Mouse (Mus musculus) gastrocnemius, adult 18-20 months (tissue): ENCODE measurements around the gene Il4i1. TPM values are rescaled to one million over a fixed set of nuclear protein-coding genes. Genes with fewer than 3 reads are reported as not detected.

ENCODE experiments used
- DNase-seq: peaks from one replicate; pipeline ENCODE4 v3.0.0; 2021; ENCODE audit warnings: low spot score
- long read RNA-seq, 2 experiments: library from polyadenylated mRNA; stranded (forward); transcript quantifications; one replicate each; pipeline ENCODE4 v2.0.0; 2021
- total RNA-seq, 2 experiments: library from RNA; stranded (reverse); gene quantifications; 2 replicates each; pipeline ENCODE4 v1.2.3; 2021

Il4i1 gene
- total RNA-seq: 1 to 10 TPM; 2.3 to 3.5 TPM
- long read RNA-seq, experiment 1, partial matches to known transcripts: 1 of 13 reads
- long read RNA-seq, experiment 1, other reads (novel, unspliced or antisense): 11 of 13 reads
- long read RNA-seq, experiment 2, partial matches to known transcripts: 0 of 4 reads
- long read RNA-seq, experiment 2, other reads (novel, unspliced or antisense): 4 of 4 reads

DNA sequence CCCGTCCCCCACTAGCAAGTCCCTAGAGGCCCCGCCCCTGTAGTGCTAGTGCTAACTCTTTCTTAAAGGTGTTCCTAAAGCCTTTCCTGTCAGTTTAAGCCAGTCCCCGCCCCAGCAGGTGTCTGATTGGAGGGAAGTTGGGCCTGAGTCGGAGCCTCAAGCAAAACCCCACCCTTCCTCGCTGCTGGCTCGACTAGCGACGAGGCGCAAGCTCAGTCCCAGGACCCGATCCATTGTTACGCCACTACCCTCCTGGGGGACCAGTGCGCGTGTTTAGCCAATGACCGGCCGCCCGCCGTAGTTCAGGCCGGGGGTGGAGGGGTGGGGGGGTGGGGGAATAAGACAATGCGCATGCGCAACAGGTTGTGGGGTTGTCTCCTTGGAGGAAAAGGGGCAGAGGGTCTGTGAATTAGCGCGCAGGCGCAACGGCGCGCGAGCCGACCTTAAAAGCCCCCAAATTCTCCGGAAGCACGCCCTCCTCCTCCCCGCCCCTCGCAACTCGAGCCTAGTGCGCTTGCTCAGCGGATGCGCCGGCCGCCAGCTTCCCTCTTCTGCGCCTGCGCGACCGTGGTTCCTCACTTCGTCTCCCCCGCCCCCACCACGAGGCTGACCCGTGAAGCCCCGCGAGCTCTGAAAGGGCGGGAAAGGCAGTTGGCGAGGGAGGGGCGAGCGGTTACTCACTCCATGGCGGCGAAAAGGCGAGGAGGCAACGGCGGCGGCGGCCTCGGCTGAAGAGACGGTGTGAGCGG lies at the start of gene Il4i1, which contains the start of gene Nup62:
TSS of gene Il4i1 (plus strand) at position 667 of the 749 bp plus-strand sequence.
TSS of gene Nup62 (plus strand) at position 368 of the 749 bp plus-strand sequence.
- DNase-seq: peak; percentile 98

DNA sequence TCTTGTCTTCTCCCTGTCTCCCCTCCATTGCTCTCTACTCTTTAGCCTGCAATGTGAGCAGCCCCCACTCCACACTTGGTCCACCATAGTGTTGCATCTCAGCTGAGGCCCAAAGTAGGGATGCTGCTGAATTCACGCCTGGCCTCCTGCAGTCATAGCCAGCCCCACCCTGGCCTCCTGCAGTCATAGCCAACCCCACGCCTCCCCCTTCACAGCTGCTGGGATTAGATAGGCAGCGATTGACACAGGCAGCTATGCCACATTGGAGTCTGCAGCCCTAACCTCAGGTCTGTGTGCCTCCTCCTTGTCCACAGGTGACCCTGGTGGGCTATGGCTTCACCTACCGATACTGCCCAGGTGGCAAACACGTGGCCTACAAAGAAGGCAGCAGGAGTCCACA lies 48.1 kb upstream of the Il4i1 start:
- DNase-seq: no peak

DNA sequence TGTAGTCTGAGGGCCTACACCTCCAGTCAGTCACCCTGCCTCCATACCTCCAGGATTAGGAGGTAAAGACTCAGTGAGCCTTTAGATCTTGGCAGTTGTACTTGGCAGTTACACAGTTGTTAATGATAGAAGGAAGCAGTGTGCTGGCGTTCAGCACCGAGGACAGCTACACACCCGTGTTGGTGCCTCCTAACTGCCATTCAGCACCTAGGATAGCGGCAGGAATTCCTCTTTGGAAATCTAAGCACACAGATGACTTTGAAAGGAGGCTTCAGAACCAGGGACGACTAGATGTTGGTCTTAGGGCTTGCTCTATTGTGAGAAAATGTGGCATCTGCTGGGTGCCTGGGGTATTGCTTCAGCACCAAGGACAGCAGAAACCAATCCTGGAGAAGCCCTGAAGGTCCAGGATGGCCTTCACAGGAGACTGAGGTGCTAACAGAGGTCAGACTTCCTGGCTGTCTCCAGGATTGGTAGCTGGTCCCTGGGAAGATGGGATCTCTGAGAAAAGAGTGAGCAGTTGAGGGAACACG lies 46.1 kb upstream of the Il4i1 start:
- peak; percentile 68 for DNase-seq

DNA sequence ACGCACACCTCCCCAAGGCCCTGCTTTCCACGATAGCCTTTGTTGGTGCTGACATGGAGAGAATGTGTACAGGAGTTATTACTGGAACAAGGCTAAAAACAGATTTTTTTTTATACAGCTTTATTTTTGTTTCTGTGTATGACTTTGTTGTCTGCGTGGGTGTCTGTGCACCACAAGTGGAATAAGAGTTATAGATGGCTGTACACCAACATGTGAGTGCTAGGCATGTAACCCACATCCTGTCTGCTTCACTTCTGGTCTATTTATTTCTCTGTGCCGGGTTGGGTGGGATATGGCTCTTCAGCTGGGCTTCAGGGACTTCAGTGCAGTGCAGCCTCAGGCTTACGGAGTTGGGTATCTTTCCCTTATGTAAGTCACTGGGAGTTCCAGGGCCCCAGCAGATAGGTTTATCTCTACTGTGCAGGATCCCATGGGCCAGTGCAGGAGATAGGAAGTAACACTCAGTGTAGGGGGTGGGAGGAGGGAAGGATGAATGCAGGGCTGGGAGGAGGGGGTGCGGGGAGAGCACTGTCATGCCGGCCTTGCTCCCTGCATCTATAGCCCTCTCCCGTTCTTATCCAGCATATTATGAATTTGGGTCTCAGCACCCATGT lies 43.5 kb upstream of the Il4i1 start:
- DNase-seq: no peak

DNA sequence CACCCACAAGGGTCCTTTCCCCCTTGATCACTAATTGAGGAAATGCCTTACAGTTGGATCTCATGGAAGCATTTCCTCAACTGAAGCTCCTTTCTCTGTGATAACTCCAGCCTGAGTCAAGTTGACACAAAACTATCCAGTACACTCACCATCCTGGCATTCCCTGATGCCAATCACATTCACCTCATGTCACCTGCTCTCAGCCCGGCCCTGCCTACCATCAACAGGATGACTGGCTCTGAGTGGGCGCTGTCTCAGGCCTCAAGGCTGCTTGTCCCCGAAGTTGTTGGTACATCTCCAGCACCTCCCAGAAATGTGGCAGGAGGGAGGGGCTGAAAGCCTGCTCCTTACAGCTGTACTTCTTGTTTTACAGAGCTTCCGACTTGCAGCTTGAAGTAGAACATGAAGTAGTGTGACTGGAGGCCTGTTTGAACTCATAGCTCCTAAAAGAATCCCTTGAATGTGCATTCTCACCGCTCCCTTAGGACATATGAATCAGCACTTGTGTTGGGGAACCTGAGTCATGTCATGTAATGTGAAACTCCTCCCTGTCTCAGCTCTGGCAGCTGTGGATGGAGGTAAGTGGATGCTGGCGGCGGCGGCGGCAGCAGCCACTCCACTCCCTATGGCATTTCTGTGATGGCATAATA lies 39.2 kb upstream of the Il4i1 start:
- no peak for DNase-seq

DNA sequence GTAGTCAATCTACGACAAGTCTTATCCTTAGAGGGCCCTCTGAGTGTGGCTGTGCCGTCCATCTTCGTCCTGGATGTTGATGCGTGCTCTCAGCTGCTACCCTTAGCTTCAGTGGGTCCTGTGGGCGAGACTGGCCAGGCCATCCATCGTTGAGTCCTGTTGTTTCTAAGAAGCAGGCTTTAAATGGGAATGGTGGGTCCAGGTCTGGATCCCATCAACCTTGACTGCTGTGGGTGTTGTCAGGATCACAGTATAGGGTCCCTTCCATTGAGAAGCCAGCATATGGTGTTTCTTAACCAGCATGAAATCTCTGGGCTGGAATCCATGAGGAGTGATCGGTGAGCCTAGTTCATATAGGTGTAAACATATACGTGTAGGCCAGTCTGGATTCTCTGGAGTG lies 36.1 kb upstream of the Il4i1 start:
- DNase-seq: no peak

DNA sequence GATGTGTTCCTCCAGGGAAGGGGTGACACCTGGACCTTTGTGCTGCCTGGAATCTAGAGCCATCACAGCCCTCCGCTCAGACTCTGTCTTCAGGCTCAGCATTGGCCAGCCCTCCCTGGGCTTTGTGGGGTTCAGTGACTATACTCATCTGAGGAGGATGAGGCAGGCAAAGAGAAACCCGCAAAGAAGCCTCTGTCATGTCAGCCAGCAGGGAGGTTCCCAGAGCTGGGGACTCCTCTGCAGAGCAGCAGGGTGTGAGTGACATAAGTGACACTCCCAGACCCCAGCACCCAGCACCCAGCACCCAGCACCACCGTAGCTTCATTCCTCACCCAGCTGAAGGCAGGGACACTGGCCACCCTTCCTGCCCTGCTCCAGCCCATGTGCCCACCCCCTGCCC lies 26.7 kb upstream of the Il4i1 start:
- no peak for DNase-seq

DNA sequence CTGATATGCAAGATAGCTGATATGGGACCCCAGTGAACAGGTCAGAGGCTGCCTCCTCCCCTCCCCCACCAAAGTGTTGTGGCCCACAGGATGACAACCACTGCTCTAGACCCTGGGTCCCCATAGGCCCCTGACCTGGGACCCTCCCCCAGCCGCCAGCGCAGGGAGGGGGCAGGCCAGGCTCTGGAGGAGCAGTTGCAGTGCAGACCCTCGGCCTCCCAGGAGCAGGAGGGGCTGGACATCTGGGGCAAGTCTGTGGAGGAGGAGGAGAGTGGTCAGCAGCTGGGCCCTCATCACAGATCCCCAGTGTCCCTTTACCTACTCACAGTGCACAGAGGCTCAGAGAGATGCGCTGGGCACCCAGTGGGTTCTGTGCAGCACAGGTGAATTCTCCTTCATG lies 26.1 kb upstream of the Il4i1 start:
- no peak for DNase-seq

DNA sequence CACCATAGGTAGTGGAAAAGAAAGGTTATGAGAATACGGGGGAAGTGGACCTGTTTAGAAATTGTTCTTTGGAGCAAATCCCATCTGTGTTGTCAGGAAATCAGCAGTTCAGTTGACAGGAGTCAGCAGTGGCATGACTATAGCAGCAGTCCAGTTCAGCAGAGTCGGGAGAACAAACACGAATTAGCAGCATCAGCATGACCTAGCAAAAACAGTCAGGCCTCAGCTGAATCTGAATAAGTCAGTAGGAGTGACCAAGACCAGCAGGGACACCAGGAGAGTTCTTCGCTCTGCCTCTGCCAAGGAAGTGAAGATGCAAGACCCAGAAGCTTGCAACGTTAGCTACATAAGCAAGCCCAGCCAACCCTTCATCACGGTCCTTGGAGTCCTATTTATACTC lies 23.4 kb upstream of the Il4i1 start:
- no peak for DNase-seq

DNA sequence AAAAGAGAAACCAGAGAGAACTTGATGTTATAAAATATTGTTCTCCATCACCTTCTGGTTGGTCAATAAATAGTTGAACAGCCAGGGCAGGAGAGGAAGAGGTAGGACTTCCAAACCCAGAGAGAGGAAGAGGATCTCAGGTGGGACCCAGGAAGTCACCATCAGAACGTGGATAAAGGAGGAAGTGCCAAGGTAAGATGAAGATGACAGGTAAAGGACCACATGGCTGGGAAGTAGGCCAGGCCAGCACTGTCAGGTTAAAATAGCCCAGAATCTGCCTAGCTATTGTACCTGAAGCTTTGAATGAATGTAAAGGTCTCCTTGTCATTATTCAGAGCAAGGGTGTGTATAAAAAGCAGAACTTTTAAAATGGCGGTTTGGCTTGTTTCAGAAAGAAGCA lies 7.3 kb upstream of the Il4i1 start:
- no peak for DNase-seq

DNA sequence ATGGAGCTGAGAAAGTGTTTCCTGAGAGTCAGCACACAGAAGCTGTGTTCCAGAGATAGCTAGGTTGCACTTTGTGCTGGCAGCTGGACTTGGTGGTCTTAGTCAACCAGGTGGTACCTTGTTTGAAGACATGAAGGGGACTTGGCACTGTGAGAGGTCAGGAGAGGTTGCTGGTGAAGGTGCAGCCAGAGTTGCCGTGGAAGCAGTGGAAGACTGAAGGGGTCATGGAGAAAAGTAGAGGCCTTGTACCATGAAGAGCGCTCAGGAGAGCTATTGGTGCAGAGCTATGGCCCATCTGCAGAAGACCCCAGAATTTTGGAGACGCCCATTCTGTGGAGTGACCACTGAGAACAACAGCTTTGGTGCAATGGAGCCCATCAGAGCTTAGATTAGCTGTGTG lies 6.7 kb upstream of the Il4i1 start:
- no peak for DNase-seq

DNA sequence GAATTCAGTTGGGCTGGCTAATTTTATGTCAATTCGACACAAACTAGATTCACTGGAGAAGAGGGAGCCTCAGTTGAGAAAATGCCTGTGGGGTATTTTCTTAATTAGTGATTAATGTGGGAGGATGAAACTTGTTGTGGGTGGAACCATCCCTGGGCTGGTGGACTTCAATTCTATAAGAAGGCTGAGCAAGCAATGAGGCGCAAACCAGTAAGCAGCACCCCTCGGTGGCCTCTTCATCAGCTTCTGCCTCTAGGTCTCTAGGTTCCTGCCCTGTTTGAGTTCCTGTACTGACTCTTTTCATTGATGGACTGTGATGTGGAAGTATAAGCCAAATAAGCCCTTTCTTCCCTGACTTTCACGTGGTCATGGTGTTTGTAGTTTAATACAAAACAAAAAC lies 5.8 kb upstream of the Il4i1 start:
- DNase-seq: no peak

DNA sequence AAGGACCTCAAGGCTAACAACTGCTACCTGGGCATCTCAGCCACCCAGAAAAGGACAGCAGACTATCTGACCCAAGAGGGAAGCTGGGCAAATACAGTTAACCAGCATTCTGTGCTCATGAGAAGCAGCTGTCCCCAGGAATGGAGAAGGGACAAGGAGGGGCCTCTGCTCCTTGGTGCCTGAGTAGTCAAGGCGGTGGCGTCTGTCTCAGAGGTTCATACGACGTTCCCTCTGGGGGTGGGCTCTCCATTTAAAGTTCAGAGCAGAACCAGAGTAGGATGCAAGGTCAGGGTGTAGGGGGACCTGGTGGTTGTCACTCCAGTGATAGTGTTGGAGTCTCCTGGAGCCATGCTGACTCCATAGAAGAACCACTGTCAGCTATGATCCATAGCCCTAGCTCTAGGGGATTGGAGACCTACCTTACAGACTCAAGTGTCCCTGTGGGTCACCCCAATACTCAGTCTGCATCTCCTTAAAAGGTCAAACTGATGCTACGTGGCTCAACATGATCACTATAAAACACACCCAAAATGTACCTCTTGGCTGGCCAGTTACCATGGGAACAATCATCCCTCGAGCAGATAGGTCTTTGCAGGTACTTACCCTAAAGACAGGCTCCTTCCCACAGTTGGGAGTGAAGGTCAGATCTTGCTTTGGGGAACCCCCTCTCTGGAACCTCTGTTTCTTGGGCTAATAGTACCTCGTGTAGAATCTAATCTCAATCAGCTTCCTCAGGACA lies 5.2 kb upstream of the Il4i1 start:
- no peak for DNase-seq

DNA sequence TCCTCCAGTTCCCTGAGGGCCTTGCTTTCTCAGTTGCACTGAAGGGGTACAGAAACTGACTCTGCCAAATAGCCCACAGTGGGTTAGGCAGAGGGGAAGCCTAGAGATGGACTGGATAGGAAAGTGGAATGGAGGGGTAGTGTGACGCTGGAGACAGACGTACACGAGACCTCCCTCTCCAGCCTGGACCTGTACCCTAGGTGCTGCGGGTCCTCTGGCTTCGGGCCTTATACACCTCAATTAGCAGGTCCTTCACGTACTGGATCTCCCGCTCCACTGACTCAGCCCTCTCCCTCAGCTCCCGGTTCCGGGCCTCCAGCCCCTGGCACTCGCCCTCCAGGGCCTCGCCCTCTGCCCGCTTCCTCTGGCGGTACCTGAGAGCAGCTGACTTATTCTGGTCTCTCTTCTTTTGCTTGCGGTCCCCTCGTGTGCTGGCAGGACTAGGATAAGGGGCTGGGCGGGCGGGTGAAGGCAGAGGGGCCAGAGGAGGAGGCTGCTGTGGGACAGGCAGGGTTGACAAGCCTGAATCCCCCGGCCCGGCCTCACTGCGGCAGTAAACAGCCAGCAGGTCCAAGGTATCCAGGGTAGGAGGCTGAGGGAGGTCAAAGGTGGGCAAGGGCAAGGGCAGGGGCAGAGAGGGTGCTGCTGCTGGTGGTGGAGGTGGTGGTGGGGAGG lies 3.4 kb upstream of the Il4i1 start:
- DNase-seq: no peak

DNA sequence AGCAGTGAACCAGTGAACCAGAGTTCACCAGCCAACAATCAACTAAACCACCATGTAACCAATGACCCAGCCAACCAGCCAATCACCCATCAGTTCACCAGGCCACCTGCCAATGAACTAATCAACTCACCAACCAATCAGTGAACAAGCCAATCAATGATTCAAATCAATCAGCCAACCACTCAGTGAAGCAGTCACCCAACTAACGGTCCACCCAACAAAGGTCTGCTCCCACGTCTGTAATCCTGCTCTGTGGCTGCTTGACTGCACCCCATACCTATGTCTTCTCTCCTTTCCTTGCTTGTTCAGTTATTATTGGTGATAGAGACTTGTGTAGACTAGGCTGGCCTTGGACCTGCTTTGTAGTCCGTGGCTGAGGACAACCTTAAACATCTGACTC lies 2.2 kb upstream of the Il4i1 start:
- no peak for DNase-seq

DNA sequence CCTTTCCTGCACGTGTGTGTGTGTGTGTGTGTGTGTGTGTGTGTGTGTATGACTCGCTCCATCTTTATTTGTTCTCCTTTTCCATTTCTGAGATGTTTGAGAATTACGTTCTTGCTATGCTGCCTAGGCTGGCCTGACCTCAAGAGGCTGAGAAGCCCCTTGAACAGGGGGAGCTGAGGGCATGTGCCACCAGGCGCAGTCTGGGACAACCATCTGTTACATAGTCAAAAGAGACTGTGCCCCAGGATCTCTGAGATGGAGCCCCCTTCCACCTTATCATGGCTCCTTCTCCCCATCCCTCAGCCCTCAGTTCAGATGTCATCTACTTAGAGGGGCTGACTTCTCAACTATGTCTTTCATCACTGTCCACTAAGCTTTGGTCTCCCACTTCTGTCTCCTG lies 1.8 kb upstream of the Il4i1 start:
- DNase-seq: no peak

DNA sequence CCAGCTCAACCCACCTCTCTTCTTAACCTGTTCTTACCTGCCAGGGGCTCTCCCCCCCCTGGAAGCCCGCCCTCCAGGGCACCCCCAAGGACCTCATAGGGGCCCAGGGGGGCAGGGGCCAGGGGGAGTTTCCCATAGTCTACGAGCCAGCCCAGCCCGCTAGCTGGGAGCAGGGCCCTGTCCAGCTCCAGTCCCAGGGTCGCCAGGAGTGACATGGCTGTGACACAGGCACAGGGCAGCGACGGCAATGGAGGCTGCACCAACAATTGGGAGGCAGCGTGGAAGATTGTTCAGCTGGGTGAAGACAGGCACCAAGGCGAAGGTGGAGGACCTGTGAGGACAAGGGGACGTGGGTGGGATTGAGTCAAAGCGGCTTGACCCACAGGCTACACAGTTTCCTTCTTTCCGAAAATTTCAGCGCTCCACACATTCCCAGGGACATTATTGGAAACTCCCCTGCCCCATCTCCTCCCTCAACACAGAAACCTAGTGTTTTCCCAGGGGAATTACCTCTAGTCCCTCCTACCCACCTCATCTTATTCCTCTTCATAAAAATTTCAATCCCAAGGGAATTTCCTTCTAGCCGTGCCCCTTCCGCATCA lies 1.1 kb upstream of the Il4i1 start:
- DNase-seq: no peak

DNA sequence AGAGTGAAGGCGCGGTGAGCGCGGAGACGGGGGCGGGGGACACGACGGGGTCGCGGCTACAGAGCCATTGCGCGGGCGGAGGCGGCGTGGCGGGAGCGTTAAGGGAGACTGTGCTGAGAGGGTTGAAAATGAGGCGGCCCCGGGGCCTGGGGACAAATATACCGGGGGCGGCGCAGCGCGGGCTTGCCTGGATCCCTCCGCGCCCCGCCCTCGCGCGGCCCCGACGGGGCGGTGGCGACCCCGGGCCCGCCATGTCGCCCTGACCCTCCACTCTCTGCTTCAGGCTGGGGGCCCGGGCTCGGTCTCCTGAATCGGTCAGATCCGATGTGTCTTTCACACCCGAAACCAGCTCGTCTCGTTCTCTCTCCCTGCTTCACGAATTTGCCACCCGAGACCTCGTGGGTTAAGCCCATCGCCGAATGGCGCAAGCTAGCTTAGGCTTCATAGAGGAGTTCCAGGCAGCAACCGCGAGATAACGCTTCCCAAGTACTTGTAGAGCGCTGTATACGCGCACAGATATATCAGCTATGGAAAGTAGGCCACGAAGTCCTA lies 359 bp downstream of the Il4i1 start, which contains the start of gene Atf5:
TSS of gene Atf5 (minus strand) at position 189 of the 552 bp plus-strand sequence.
- DNase-seq: peak; percentile 68

DNA sequence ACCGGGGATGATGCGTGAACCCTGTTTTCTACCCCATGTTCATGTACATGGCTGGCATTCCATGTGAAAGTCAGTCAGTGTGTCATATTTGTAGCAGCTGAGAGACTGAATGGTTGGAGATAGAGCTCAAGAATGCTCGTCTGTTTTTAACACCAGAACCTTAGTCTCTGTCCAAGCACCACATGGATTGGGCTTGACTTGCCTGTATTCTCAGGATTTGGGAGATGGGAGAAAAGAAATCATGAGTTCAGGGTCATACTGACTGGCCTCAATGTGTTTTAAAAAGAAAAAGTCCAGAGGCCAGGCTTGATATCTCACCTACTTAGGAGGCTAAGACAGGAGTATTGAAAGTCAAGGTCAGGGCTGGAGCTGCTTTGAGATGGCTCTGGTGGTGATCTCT lies 1.3 kb downstream of the Il4i1 start:
- no peak for DNase-seq

DNA sequence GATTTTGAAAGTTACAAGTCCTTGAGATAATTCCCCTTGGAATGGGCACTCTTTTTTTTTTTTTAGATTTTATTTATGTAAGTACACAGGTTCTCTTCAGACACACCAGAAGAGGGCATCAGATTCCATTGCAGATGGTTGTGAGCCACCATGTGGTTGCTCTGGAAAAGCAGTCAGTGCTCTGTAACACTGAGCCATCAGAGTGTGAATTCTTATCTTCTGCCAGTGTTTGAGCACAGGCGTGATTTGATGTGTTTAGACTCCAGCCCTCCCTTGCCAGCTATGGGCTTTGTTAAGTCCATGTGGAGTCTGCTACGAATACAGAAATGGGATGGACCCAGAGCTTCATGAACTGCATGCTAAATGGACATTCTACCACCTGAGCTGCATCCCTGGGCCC lies 2.0 kb downstream of the Il4i1 start:
- no peak for DNase-seq
